Mouse (Mus musculus): Measurements from ENCODE around the gene Prm2. TPM values are rescaled to one million over a fixed set of nuclear protein-coding genes. Genes with fewer than 3 reads are reported as not detected.

Prm2 gene
- total RNA-seq, 1 experiment from 2014 or later, result not detected

- no peak for ATAC-seq (ENCODE audit: extremely low read depth, insufficient number of reproducible peaks, low FRiP score, poor library complexity, severe bottlenecking)
Observed at GRCm38 (mm10) chr16:10754521-10755296, 41.2 kb downstream of the Prm2 start.

- ATAC-seq (ENCODE audit: extremely low read depth, insufficient number of reproducible peaks, low FRiP score, poor library complexity, severe bottlenecking), result no peak
Observed at GRCm38 (mm10) chr16:10749824-10750223, 46.1 kb downstream of the Prm2 start.

- ATAC-seq (ENCODE audit: extremely low read depth, insufficient number of reproducible peaks, low FRiP score, poor library complexity, severe bottlenecking), result no peak
Observed at GRCm38 (mm10) chr16:10749226-10749625, 46.7 kb downstream of the Prm2 start.

Other genes starting within 250 kb of the Prm2 start
- 3.5 and 3.7 TPM in 2 replicates for gene Socs1, start 10.6 kb downstream of the Prm2 start, total RNA-seq (2017)
- gene Tnp2, start 7.5 kb downstream of the Prm2 start, total RNA-seq (2017), result not detected in 2 replicates
- gene Prm3, start 5.2 kb downstream of the Prm2 start, total RNA-seq (2017), result not detected in 2 replicates
- gene Prm1, start 9.7 kb upstream of the Prm2 start, total RNA-seq (2017), result not detected in 2 replicates
- gene Gm11172, start 16.8 kb upstream of the Prm2 start, total RNA-seq (2017), result not detected in 2 replicates
- gene Rmi2, start 38.9 kb upstream of the Prm2 start, total RNA-seq (2017), result 0.47 and 0.61 TPM in 2 replicates

All from neutrophil, adult 5-6 weeks (primary cell).